Comparison of ENCODE assay signal across 7 mouse cellular contexts in genomic region chr4:152107971-152108509, GRCm38 (mm10). TPM values are rescaled to one million over a fixed set of nuclear protein-coding genes. Genes with fewer than 3 reads are reported as not detected.
DNase-seq lines count a peak whose midpoint lies in the region; ATAC-seq and TF ChIP-seq lines count a peak whose summit lies in the region.

No protein-coding gene starts in this region.

- H3K4me3 ChIP-seq in embryonic fibroblast, embryonic 13.5 days (ENCODE audit: insufficient read depth, low read length): peak overlapping the region; percentile 26

- TF ChIP-seq POLR2A in embryonic fibroblast, embryonic 13.5 days (IDR thresholded peaks at IDR 0.05; ENCODE audit: low read depth, low read length): no peak; the same call in 1 of the 2 replicates

- peaks cover 3% of the 10 kb centered on the region; the same call in 1 of the 2 replicates for H3K4me1 ChIP-seq in embryonic fibroblast, embryonic 13.5 days (ENCODE audit: control insufficient read depth, insufficient read depth, low read length)

- TF ChIP-seq CTCF in embryonic fibroblast, embryonic 13.5 days (IDR thresholded peaks at IDR 0.05; ENCODE audit: borderline replicate concordance, insufficient read depth, low read length): no peak

- DNase-seq in MN1 (ENCODE audit: low spot score): peak; percentile 62
- DNase-seq in adrenal gland, postnatal 14 days: peak; percentile 90
- DNase-seq in hindlimb bud, embryonic 11.5 days (ENCODE audit: extremely low spot score, low read depth, low spot score): peak; percentile 54
- peak; percentile 67 to 73 for DNase-seq in left cerebral cortex, postnatal 25 days (ENCODE audit: low spot score in 2 of 2)
- peak; percentile 64 for DNase-seq in right cerebral cortex, postnatal 4 days

- intact Hi-C loops in left cerebral cortex, postnatal 25 days (cut with DNase I): no loop called here

- no peak overlapping the region for H3K27ac ChIP-seq in embryonic fibroblast, embryonic 13.5 days (ENCODE audit: insufficient read depth, low read length)

- ATAC-seq in megakaryocyte progenitor cell, adult 5-6 weeks (replicated peaks; ENCODE audit: poor library complexity): peak; percentile 42

RNA-seq across cellular contexts. Expression of gene Tnfrsf25, which starts 7.7 kb away (rescaled TPM):
- 2.9 and 4.8 TPM in 2 replicates for total RNA-seq in adrenal gland, postnatal 14 days (2021)
- 1.9 TPM in 1 of 2 replicates, not detected in the other for polyA plus RNA-seq in embryonic fibroblast, embryonic 13.5 days (2011; ENCODE audit: insufficient read length, low read depth, missing spikeins)
- total RNA-seq in left cerebral cortex, postnatal 25 days (2021): 10 to 100 TPM; 13.5 to 18.0 TPM
- 1.5 TPM in 1 of 2 replicates, not detected in the other for total RNA-seq in megakaryocyte progenitor cell, adult 5-6 weeks (2015)
- 0.10 TPM in 1 of 2 replicates, not detected in the other for total RNA-seq in megakaryocyte progenitor cell, adult 5-6 weeks (2017)

RNA-seq across cellular contexts. Expression of gene Plekhg5, which starts 35.7 kb away (rescaled TPM):
- total RNA-seq in adrenal gland, postnatal 14 days (2021): 16.9 and 21.5 TPM in 2 replicates
- 5.1 and 8.8 TPM in 2 replicates for polyA plus RNA-seq in embryonic fibroblast, embryonic 13.5 days (2011; ENCODE audit: insufficient read length, low read depth, missing spikeins)
- total RNA-seq in left cerebral cortex, postnatal 25 days (2021): 10 to 100 TPM; 72.1 to 93.5 TPM
- 0.66 and 1.2 TPM in 2 replicates for total RNA-seq in megakaryocyte progenitor cell, adult 5-6 weeks (2015)
- total RNA-seq in megakaryocyte progenitor cell, adult 5-6 weeks (2017): 1.6 and 2.6 TPM in 2 replicates

RNA-seq across cellular contexts. Expression of gene Espn, which starts 44.1 kb away (rescaled TPM):
- 0.71 and 0.96 TPM in 2 replicates for total RNA-seq in adrenal gland, postnatal 14 days (2021)
- polyA plus RNA-seq in embryonic fibroblast, embryonic 13.5 days (2011; ENCODE audit: insufficient read length, low read depth, missing spikeins): 0.56 and 0.68 TPM in 2 replicates
- 1 to 10 TPM in 1 of 2 experiments, under 1 TPM in 1; 0.73 to 1.2 TPM for total RNA-seq in left cerebral cortex, postnatal 25 days (2021)
- 1.1 and 1.3 TPM in 2 replicates for total RNA-seq in megakaryocyte progenitor cell, adult 5-6 weeks (2015)
- total RNA-seq in megakaryocyte progenitor cell, adult 5-6 weeks (2017): 0.91 TPM in 1 of 2 replicates, not detected in the other

RNA-seq across cellular contexts. Expression of gene Hes2, which starts 50.6 kb away (rescaled TPM):
- total RNA-seq in adrenal gland, postnatal 14 days (2021): not detected in 2 replicates
- polyA plus RNA-seq in embryonic fibroblast, embryonic 13.5 days (2011; ENCODE audit: insufficient read length, low read depth, missing spikeins): not detected in 2 replicates
- not detected for total RNA-seq in left cerebral cortex, postnatal 25 days (2021)
- not detected in 2 replicates for total RNA-seq in megakaryocyte progenitor cell, adult 5-6 weeks (2015)
- not detected in 2 replicates for total RNA-seq in megakaryocyte progenitor cell, adult 5-6 weeks (2017)
